Mouse (Mus musculus) olfactory bulb, adult 2 months (tissue): ENCODE measurements around the gene Aldh5a1.

Experiments used
- CTCF ChIP-seq: fragments of 200-500 bp; IDR thresholded peaks from 2 replicates; pipeline ENCODE4 v1.5.1; 2012; ENCODE audit warnings: low read depth, mild to moderate bottlenecking, low read length, moderate library complexity; ENCODE audit not compliant: insufficient read depth
- POLR2A ChIP-seq: fragments of 200-500 bp; IDR thresholded peaks from 2 replicates; pipeline ENCODE4 v1.6.1; 2012; ENCODE audit warnings: mild to moderate bottlenecking, low read depth, low read length, moderate library complexity; ENCODE audit not compliant: insufficient read depth

GRCm38 (mm10) chr13:24945567-24945966 is 8.1 kb upstream of the Aldh5a1 start:
- TF ChIP-seq CTCF: no peak
- no peak for TF ChIP-seq POLR2A
